ENCODE assay signal across 23 mouse cellular contexts in genomic region chr2:83660114-83660513, GRCm38 (mm10). TPM values are rescaled to one million over a fixed set of nuclear protein-coding genes. Genes with fewer than 3 reads are reported as not detected.
DNase-seq lines count a peak whose midpoint lies in the region; ATAC-seq and TF ChIP-seq lines count a peak whose summit lies in the region.
"Had no signal": no experiment of that assay in that cellular context is flagged by ENCODE, and none has a peak within 500 bp of the region (broad histone marks: within the 10 kb centered on the region; RNA-seq: fewer than 3 reads in every experiment).

No protein-coding gene starts in this region.

- TF ChIP-seq EP300 in stomach, postnatal 0 days (optimal IDR thresholded peaks at IDR 0.05) = no peak

- H3K27me3 ChIP-seq in forebrain, embryonic 14.5 days (replicated peaks; ENCODE audit: control insufficient read depth, insufficient read depth, low read length) = no peaks in the 10 kb centered on the region
- no peaks in the 10 kb centered on the region for H3K27me3 ChIP-seq in forebrain, embryonic 11.5 days (ENCODE audit: control insufficient read depth, insufficient read depth, low read length)
- H3K27me3 ChIP-seq in intestine, postnatal 0 days (replicated peaks; ENCODE audit: control insufficient read depth, insufficient read depth, low read length) = no peaks in the 10 kb centered on the region
- no peaks in the 10 kb centered on the region for H3K27me3 ChIP-seq in intestine, embryonic 16.5 days (replicated peaks; ENCODE audit: control insufficient read depth, insufficient read depth, low read length)
- H3K27me3 ChIP-seq in midbrain, postnatal 0 days (ENCODE audit: insufficient read depth, low read length) = no peaks in the 10 kb centered on the region
- no peaks in the 10 kb centered on the region for H3K27me3 ChIP-seq in midbrain, embryonic 11.5 days (ENCODE audit: control insufficient read depth, insufficient read depth, low read length)
- no peaks in the 10 kb centered on the region for H3K27me3 ChIP-seq in stomach, postnatal 0 days (ENCODE audit: control insufficient read depth, insufficient read depth, low read length)
- H3K27me3 ChIP-seq: forebrain, embryonic 15.5 days; hindbrain, embryonic 12.5 days; limb, embryonic 13.5 days; lung, embryonic 15.5 days; midbrain, embryonic 13.5 days; neural tube, embryonic 12.5 days had no signal

- no peak overlapping the region for H3K4me2 ChIP-seq in forebrain, embryonic 14.5 days (ENCODE audit: low read length)
- H3K4me2 ChIP-seq in forebrain, embryonic 11.5 days (ENCODE audit: low read depth, low read length, severe bottlenecking) = no peak overlapping the region
- H3K4me2 ChIP-seq in intestine, postnatal 0 days (replicated peaks; ENCODE audit: low read depth) = no peak overlapping the region
- H3K4me2 ChIP-seq in intestine, embryonic 16.5 days (ENCODE audit: low read depth, low read length) = no peak overlapping the region
- H3K4me2 ChIP-seq in midbrain, postnatal 0 days (ENCODE audit: low read depth, low read length, poor library complexity, severe bottlenecking) = no peak overlapping the region
- no peak overlapping the region for H3K4me2 ChIP-seq in midbrain, embryonic 11.5 days
- no peak overlapping the region for H3K4me2 ChIP-seq in stomach, postnatal 0 days (replicated peaks; ENCODE audit: low read depth)
- H3K4me2 ChIP-seq: forebrain, embryonic 15.5 days; hindbrain, embryonic 12.5 days; limb, embryonic 13.5 days; liver, embryonic 11.5 days; lung, embryonic 15.5 days; midbrain, embryonic 13.5 days; neural tube, embryonic 12.5 days had no signal

- ATAC-seq in forebrain, embryonic 14.5 days = no peak
- no peak for ATAC-seq in forebrain, embryonic 11.5 days (replicated peaks; ENCODE audit: low FRiP score)
- ATAC-seq in intestine, postnatal 0 days = no peak
- no peak for ATAC-seq in intestine, embryonic 16.5 days
- ATAC-seq in midbrain, postnatal 0 days (ENCODE audit: low FRiP score) = no peak
- no peak for ATAC-seq in midbrain, embryonic 11.5 days (ENCODE audit: low FRiP score)
- ATAC-seq in stomach, postnatal 0 days (ENCODE audit: low FRiP score, low TSS enrichment) = no peak
- ATAC-seq: inflammation-experienced regulatory T-cells, adult 6 months; midbrain, embryonic 13.5 days had no signal

- DNase-seq in forebrain, embryonic 14.5 days (ENCODE audit: low spot score) = peak; percentile 13
- no peak for DNase-seq in forebrain, embryonic 11.5 days (ENCODE audit: low spot score)
- DNase-seq in midbrain, postnatal 0 days (ENCODE audit: low spot score) = no peak
- DNase-seq in midbrain, embryonic 11.5 days (ENCODE audit: low spot score, missing footprints) = no peak
- DNase-seq in stomach, postnatal 0 days (ENCODE audit: low spot score) = no peak
- no peak for DNase-seq in neural tube, embryonic 10.5 days (ENCODE audit: extremely low spot score, low spot score)
- DNase-seq: adrenal gland, postnatal 14 days; cerebellum, adult 11 months; cerebellum, adult 9-10 months; cerebellum, postnatal 36 days; kidney, adult 2 months; layer of hippocampus, adult 9-11 months; right cerebral cortex, adult 18-20 months had no signal

- peaks cover 36% of the 10 kb centered on the region for H3K36me3 ChIP-seq in forebrain, embryonic 14.5 days (ENCODE audit: control insufficient read depth, insufficient read depth, low read length)
- no peaks in the 10 kb centered on the region; the same call in 1 of the 2 replicates for H3K36me3 ChIP-seq in forebrain, embryonic 11.5 days (ENCODE audit: control insufficient read depth, insufficient read depth, low read length)
- peaks cover 32% of the 10 kb centered on the region for H3K36me3 ChIP-seq in intestine, postnatal 0 days (ENCODE audit: control insufficient read depth, insufficient read depth)
- peaks cover 4% of the 10 kb centered on the region; the same call in 1 of the 2 replicates for H3K36me3 ChIP-seq in intestine, embryonic 16.5 days (ENCODE audit: control insufficient read depth, insufficient read depth, low read length)
- H3K36me3 ChIP-seq in midbrain, postnatal 0 days (ENCODE audit: insufficient read depth, low read length) = peaks cover 17% of the 10 kb centered on the region; the same call in 1 of the 2 replicates
- no peaks in the 10 kb centered on the region for H3K36me3 ChIP-seq in midbrain, embryonic 11.5 days (ENCODE audit: control insufficient read depth, insufficient read depth, low read length)
- no peaks in the 10 kb centered on the region for H3K36me3 ChIP-seq in stomach, postnatal 0 days (ENCODE audit: control insufficient read depth, insufficient read depth, low read length)

- H3K9me3 ChIP-seq in forebrain, embryonic 14.5 days (replicated peaks; ENCODE audit: control insufficient read depth, low read length) = no peaks in the 10 kb centered on the region
- no peaks in the 10 kb centered on the region for H3K9me3 ChIP-seq in forebrain, embryonic 11.5 days (ENCODE audit: control insufficient read depth, low read length)
- H3K9me3 ChIP-seq in intestine, postnatal 0 days (ENCODE audit: control insufficient read depth) = no peaks in the 10 kb centered on the region
- H3K9me3 ChIP-seq in intestine, embryonic 16.5 days (ENCODE audit: control insufficient read depth, low read length) = no peaks in the 10 kb centered on the region
- no peaks in the 10 kb centered on the region for H3K9me3 ChIP-seq in midbrain, postnatal 0 days (ENCODE audit: low read length)
- H3K9me3 ChIP-seq in midbrain, embryonic 11.5 days (ENCODE audit: control insufficient read depth, low read length) = no peaks in the 10 kb centered on the region
- no peaks in the 10 kb centered on the region for H3K9me3 ChIP-seq in stomach, postnatal 0 days (ENCODE audit: control insufficient read depth, low read length)
- H3K9me3 ChIP-seq: forebrain, embryonic 15.5 days; hindbrain, embryonic 12.5 days; limb, embryonic 13.5 days; lung, embryonic 15.5 days; midbrain, embryonic 13.5 days; neural tube, embryonic 12.5 days had no signal

- H3K4me3 ChIP-seq in forebrain, embryonic 14.5 days (ENCODE audit: low read depth, low read length) = no peak overlapping the region
- no peak overlapping the region for H3K4me3 ChIP-seq in forebrain, embryonic 11.5 days (ENCODE audit: low read depth, low read length)
- H3K4me3 ChIP-seq in intestine, postnatal 0 days (ENCODE audit: low read depth, low read length) = no peak overlapping the region
- no peak overlapping the region for H3K4me3 ChIP-seq in intestine, embryonic 16.5 days (ENCODE audit: low read length)
- no peak overlapping the region for H3K4me3 ChIP-seq in midbrain, postnatal 0 days (ENCODE audit: low read depth, low read length)
- no peak overlapping the region for H3K4me3 ChIP-seq in midbrain, embryonic 11.5 days (ENCODE audit: low read depth, low read length)
- H3K4me3 ChIP-seq in stomach, postnatal 0 days (ENCODE audit: low read depth, low read length) = no peak overlapping the region
- H3K4me3 ChIP-seq: forebrain, embryonic 15.5 days; hindbrain, embryonic 12.5 days; limb, embryonic 13.5 days; lung, embryonic 15.5 days; midbrain, embryonic 13.5 days; neural tube, embryonic 12.5 days had no signal

- no peaks in the 10 kb centered on the region for H3K4me1 ChIP-seq in forebrain, embryonic 14.5 days (ENCODE audit: control insufficient read depth, insufficient read depth, low read length)
- no peaks in the 10 kb centered on the region for H3K4me1 ChIP-seq in forebrain, embryonic 11.5 days (replicated peaks; ENCODE audit: control insufficient read depth, insufficient read depth, low read length)
- no peaks in the 10 kb centered on the region for H3K4me1 ChIP-seq in intestine, postnatal 0 days (replicated peaks; ENCODE audit: control insufficient read depth, insufficient read depth, low read length)
- H3K4me1 ChIP-seq in intestine, embryonic 16.5 days (ENCODE audit: control insufficient read depth, insufficient read depth, low read length) = no peaks in the 10 kb centered on the region
- H3K4me1 ChIP-seq in midbrain, postnatal 0 days (ENCODE audit: insufficient read depth, low read length) = no peaks in the 10 kb centered on the region
- H3K4me1 ChIP-seq in midbrain, embryonic 11.5 days (ENCODE audit: control insufficient read depth, insufficient read depth, low read length) = no peaks in the 10 kb centered on the region
- no peaks in the 10 kb centered on the region for H3K4me1 ChIP-seq in stomach, postnatal 0 days (replicated peaks; ENCODE audit: control insufficient read depth, insufficient read depth)
- H3K4me1 ChIP-seq: forebrain, embryonic 15.5 days; hindbrain, embryonic 12.5 days; limb, embryonic 13.5 days; lung, embryonic 15.5 days; midbrain, embryonic 13.5 days; neural tube, embryonic 12.5 days had no signal

- H3K9ac ChIP-seq in forebrain, embryonic 14.5 days (ENCODE audit: low read length) = no peak overlapping the region
- no peak overlapping the region for H3K9ac ChIP-seq in forebrain, embryonic 11.5 days (ENCODE audit: low read length)
- no peak overlapping the region for H3K9ac ChIP-seq in intestine, postnatal 0 days (ENCODE audit: low read depth, low read length)
- H3K9ac ChIP-seq in intestine, embryonic 16.5 days (ENCODE audit: low read depth, low read length) = no peak overlapping the region
- no peak overlapping the region for H3K9ac ChIP-seq in midbrain, postnatal 0 days (replicated peaks; ENCODE audit: low read length, poor library complexity, severe bottlenecking)
- no peak overlapping the region for H3K9ac ChIP-seq in midbrain, embryonic 11.5 days (ENCODE audit: low read length)
- H3K9ac ChIP-seq in stomach, postnatal 0 days (ENCODE audit: low read length) = no peak overlapping the region
- H3K9ac ChIP-seq: forebrain, embryonic 15.5 days; hindbrain, embryonic 12.5 days; limb, embryonic 13.5 days; lung, embryonic 15.5 days; midbrain, embryonic 13.5 days; neural tube, embryonic 12.5 days had no signal

- 0 out of 2 replicates have a peak, but pooled peaks have one; percentile 28 for TF ChIP-seq CTCF in intestine, postnatal 0 days (IDR thresholded peaks at IDR 0.05; ENCODE audit: low read depth)
- TF ChIP-seq CTCF in midbrain, postnatal 0 days (IDR thresholded peaks at IDR 0.05) = peak; percentile 48
- peak; percentile 51 for TF ChIP-seq CTCF in stomach, postnatal 0 days (IDR thresholded peaks at IDR 0.05; ENCODE audit: low read depth)

- 95% methylated on average over 1 of the region's 1 CpGs for WGBS in forebrain, embryonic 14.5 days
- 81% methylated on average over 1 of the region's 1 CpGs for WGBS in forebrain, embryonic 11.5 days
- WGBS in intestine, postnatal 0 days = 60% methylated on average over 1 of the region's 1 CpGs
- WGBS in intestine, embryonic 16.5 days = 88% methylated on average over 1 of the region's 1 CpGs
- WGBS in midbrain, postnatal 0 days = 100% methylated on average over 1 of the region's 1 CpGs
- WGBS in midbrain, embryonic 11.5 days = 100% methylated on average over 1 of the region's 1 CpGs
- WGBS in stomach, postnatal 0 days = 60% methylated on average over 1 of the region's 1 CpGs

- no peak overlapping the region for H3K27ac ChIP-seq in forebrain, embryonic 14.5 days (ENCODE audit: low read depth, low read length)
- H3K27ac ChIP-seq in forebrain, embryonic 11.5 days (ENCODE audit: low read depth, low read length) = no peak overlapping the region
- H3K27ac ChIP-seq in intestine, postnatal 0 days (ENCODE audit: low read depth, low read length) = no peak overlapping the region
- no peak overlapping the region for H3K27ac ChIP-seq in intestine, embryonic 16.5 days (ENCODE audit: low read length)
- H3K27ac ChIP-seq in midbrain, postnatal 0 days (ENCODE audit: low read depth, low read length) = no peak overlapping the region
- H3K27ac ChIP-seq in midbrain, embryonic 11.5 days (ENCODE audit: low read depth, low read length) = no peak overlapping the region
- no peak overlapping the region for H3K27ac ChIP-seq in stomach, postnatal 0 days (replicated peaks)
- H3K27ac ChIP-seq: forebrain, embryonic 15.5 days; hindbrain, embryonic 12.5 days; limb, embryonic 13.5 days; lung, embryonic 15.5 days; midbrain, embryonic 13.5 days; neural tube, embryonic 12.5 days had no signal

RNA-seq across cellular contexts. Expression of gene Zc3h15, which starts 15.9 kb away (rescaled TPM):
- polyA plus RNA-seq in forebrain, embryonic 14.5 days (2014; fragmentation: Nextera tagmentation; extraction: Ambion mirVana) = 132 and 159 TPM in 2 replicates
- polyA plus RNA-seq in forebrain, embryonic 11.5 days (2014; fragmentation: Nextera tagmentation; extraction: Ambion mirVana) = 159 and 178 TPM in 2 replicates
- polyA plus RNA-seq in intestine, postnatal 0 days (2015; fragmentation: Nextera tagmentation; extraction: Ambion mirVana) = 114 and 125 TPM in 2 replicates
- 99.0 and 113 TPM in 2 replicates for polyA plus RNA-seq in intestine, embryonic 16.5 days (2015; fragmentation: Nextera tagmentation; extraction: Ambion mirVana)
- 89.0 and 109 TPM in 2 replicates for total RNA-seq in midbrain, postnatal 0 days (2014; rRNA removed)
- polyA plus RNA-seq in midbrain, postnatal 0 days (2015; fragmentation: Nextera tagmentation; extraction: Ambion mirVana) = 178 and 196 TPM in 2 replicates
- 178 and 195 TPM in 2 replicates for polyA plus RNA-seq in midbrain, embryonic 11.5 days (2014; fragmentation: Nextera tagmentation; extraction: Ambion mirVana)
- 84.6 and 106 TPM in 2 replicates for polyA plus RNA-seq in stomach, postnatal 0 days (2015; fragmentation: Nextera tagmentation; extraction: Ambion mirVana)
